Mouse (Mus musculus) naive thymus-derived CD4-positive, alpha-beta T cell, adult 5 months (primary cell): ENCODE data around the gene Ndufb5. TPM values are rescaled to one million over a fixed set of nuclear protein-coding genes. Genes with fewer than 3 reads are reported as not detected.

ENCODE experiments used
- polyA plus RNA-seq: library from polyadenylated mRNA; unstranded; fragments of 100-300 nt; shearing (Covaris generic); gene quantifications from one replicate; pipeline ENCODE4 v1.2.1, GENCODE M21; 2017

Ndufb5 gene
- 126 TPM for polyA plus RNA-seq

GRCm38 (mm10) chr3:32736244-32737171 is at the start of gene Ndufb5:
Ndufb5 (plus strand) TSS chr3:32736990.

DNA sequence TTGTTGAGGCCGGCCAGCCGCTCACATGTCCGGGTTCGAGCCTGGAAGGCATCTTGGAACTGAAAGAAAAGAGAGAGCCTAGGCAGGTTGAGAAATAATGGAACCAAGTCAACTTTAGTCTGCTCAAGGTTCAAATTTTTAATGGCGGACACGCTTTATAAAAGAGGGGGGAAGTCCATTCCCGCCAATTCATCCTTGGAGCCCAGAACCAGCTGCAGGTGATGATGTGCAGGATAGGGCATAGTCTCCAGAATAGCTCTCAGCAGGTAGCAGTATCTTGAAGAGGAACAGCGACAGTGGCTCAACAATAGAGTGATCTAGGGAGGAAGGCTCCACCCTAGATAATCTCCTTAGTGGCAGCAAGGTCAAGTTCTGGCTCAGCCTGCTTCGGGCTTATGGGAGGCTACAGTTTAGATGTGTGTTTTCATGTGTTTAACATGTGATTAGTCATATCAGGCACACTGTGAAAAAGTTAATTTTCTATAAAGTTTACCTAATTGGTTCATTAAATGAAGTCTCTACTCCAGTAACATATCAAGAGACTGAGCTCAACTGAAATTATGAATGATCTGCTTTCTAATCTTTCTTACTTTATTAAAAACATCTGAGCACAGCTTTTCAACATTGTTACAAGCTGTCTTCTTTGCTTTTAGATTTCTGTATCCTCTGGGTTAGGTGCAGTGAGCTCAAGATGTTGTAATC is 31.0 kb upstream of the Ndufb5 start, which contains the start of gene Actl6a:
Gene Actl6a (plus strand): TSS at position 652 of the 702 bp plus-strand sequence.

DNA sequence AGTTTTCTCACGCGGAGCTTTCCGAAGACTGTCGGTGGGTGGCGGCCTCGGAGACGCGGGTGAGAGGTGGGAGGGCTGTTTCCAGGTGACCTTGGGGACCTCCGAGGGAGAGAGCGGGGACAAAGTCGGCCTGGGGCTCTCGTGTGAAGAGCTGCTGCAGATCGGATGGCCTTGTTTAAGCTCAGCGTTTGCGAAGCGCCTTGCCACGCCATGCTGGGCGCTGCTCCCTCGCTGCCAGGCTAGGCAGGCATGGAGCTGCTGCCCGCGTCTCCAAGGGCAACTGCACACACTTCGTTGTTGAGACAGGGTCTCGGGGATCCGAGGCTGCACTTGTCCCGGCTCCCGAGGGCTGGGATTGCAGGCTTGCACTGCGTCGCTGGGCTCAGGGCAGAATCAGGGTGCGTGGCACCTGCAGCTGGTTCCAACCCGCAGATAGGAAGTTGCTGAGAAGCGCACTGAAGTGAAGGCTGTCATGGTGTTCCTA is 424 bp downstream of the Ndufb5 start, which contains the start of gene Mrpl47:
Gene Mrpl47 (minus strand): TSS at position 434 of the 484 bp plus-strand sequence.

Other genes with a start within 250 kb of the Ndufb5 start
- 0.34 TPM for gene Kcnmb3, start 244.8 kb upstream of the Ndufb5 start, polyA plus RNA-seq
- 80.8 TPM for gene Zfp639, start 226.7 kb upstream of the Ndufb5 start, polyA plus RNA-seq
- 18.8 TPM for gene Mfn1, start 207.5 kb upstream of the Ndufb5 start, polyA plus RNA-seq
- gene Gnb4, start 120.4 kb upstream of the Ndufb5 start, polyA plus RNA-seq = 12.4 TPM
- gene Actl6a, start 30.7 kb upstream of the Ndufb5 start, polyA plus RNA-seq = 95.3 TPM
- gene Mrpl47, start 615 bp downstream of the Ndufb5 start, polyA plus RNA-seq = 14.1 TPM
- not detected for gene Usp13, start 80.6 kb downstream of the Ndufb5 start, polyA plus RNA-seq